Mouse (Mus musculus) lung, postnatal 0 days (tissue): ENCODE measurements around the gene Omp. TPM values are rescaled to one million over a fixed set of nuclear protein-coding genes. Genes with fewer than 3 reads are reported as not detected.

ENCODE experiments used
- ATAC-seq: fragments of 200-750 bp; cut with Nextera tagmentation; 2 replicates; pipeline ENCODE4 v1.8.0; 2017; ENCODE audit warnings: moderate library complexity
- DNase-seq: peaks from one replicate; pipeline ENCODE4 v3.0.0-alpha.2; 2016; ENCODE audit warnings: low spot score
- H3K27ac ChIP-seq: fragments of 300-500 bp; sonication (generic); 2 replicates; pipeline ENCODE4 v1.5.1; 2014; ENCODE audit warnings: antibody characterized with exemption, mild to moderate bottlenecking, low read length, mixed read lengths
- H3K27me3 ChIP-seq: fragments of 300-500 bp; sonication (generic); replicated peaks from 2 replicates; pipeline ENCODE4 v1.6.1; 2014; ENCODE audit warnings: low read length, mixed read lengths; ENCODE audit not compliant: insufficient read depth
- H3K36me3 ChIP-seq: fragments of 300-500 bp; sonication (generic); 2 replicates; pipeline ENCODE4 v1.6.1; 2014; ENCODE audit warnings: low read length, mixed read lengths; ENCODE audit not compliant: insufficient read depth
- H3K4me1 ChIP-seq: fragments of 300-500 bp; sonication (generic); 2 replicates; pipeline ENCODE4 v1.6.1; 2014; ENCODE audit warnings: antibody characterized with exemption, low read depth, low read length, mixed read lengths; ENCODE audit not compliant: insufficient read depth
- H3K4me2 ChIP-seq: fragments of 300-500 bp; sonication (generic); replicated peaks from 2 replicates; pipeline ENCODE4 v1.6.1; 2014; ENCODE audit warnings: low read depth, mild to moderate bottlenecking, low read length, moderate library complexity, mixed read lengths
- H3K4me3 ChIP-seq: fragments of 300-500 bp; sonication (generic); 2 replicates; pipeline ENCODE4 v1.5.1; 2014; ENCODE audit warnings: low read depth, low read length
- H3K9ac ChIP-seq: fragments of 300-500 bp; sonication (generic); replicated peaks from 2 replicates; pipeline ENCODE4 v1.6.1; 2014; ENCODE audit warnings: low read depth, mild to moderate bottlenecking
- H3K9me3 ChIP-seq: fragments of 300-500 bp; sonication (generic); 2 replicates; pipeline ENCODE4 v1.6.1; 2016; ENCODE audit warnings: low read length, mixed read lengths
- CTCF ChIP-seq: IDR thresholded peaks from 2 replicates; pipeline ENCODE4 v1.5.1; 2016; ENCODE audit warnings: antibody characterized with exemption, mild to moderate bottlenecking
- EP300 ChIP-seq: IDR thresholded peaks from 2 replicates; pipeline ENCODE4 v1.6.1; 2016; ENCODE audit warnings: antibody characterized with exemption, mild to moderate bottlenecking, control low read depth
- WGBS: fragments of 180-500 bp; shearing (Covaris S2); extraction: QIAGEN DNeasy Blood & Tissue Kit; methylation state at CpG from one replicate; pipeline ENCODE4 v1.1.7; 2014; 5-methylcytosine and 5-hydroxymethylcytosine counted together
- polyA plus RNA-seq: library from polyadenylated mRNA; unstranded; fragments of >200 nt; fragmentation: Nextera tagmentation; extraction: Ambion mirVana; gene quantifications from 2 replicates; pipeline ENCODE4 v1.2.1, GENCODE M21; 2015

Omp gene
- polyA plus RNA-seq: 0.12 and 0.14 TPM in 2 replicates

DNA sequence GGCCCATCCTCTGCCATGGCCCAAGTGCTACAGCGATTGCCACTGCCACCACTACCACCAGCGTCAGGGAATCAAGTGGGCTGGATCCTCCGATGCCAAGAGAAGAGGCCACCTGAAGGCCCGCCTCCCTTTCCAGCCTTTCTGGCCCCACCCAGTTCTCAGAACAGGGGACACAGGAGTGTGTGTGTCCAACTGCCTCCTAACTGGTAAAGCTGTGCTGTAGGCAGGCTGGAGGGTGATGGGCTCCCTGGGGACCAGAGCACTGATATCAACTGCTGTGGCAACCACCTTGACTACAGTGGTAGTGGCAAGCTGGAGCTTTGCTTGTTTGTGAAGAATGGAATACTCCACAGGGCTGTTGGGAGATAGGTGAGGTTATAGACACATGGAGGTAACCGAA is at the start of gene Omp:
TSS of gene Omp (minus strand) at position 101 of the 400 bp plus-strand sequence.
- Histone ChIP-seq H3K27ac (no peak within 1 kb of the TSS), H3K9ac (no peak within 1 kb of the TSS), H3K9me3 (no peaks in the 10 kb centered on the region), H3K36me3 (no peaks in the 10 kb centered on the region), H3K4me3 (no peak within 1 kb of the TSS), H3K4me2 (no peak within 1 kb of the TSS), H3K4me1 (no peaks in the 10 kb centered on the region), H3K27me3 (no peaks in the 10 kb centered on the region)
- ATAC-seq: no peak
- 80% methylated on average over 5 of the region's 5 CpGs for WGBS
- TF ChIP-seq CTCF (no peak), EP300 (no peak)
- DNase-seq: no peak

DNA sequence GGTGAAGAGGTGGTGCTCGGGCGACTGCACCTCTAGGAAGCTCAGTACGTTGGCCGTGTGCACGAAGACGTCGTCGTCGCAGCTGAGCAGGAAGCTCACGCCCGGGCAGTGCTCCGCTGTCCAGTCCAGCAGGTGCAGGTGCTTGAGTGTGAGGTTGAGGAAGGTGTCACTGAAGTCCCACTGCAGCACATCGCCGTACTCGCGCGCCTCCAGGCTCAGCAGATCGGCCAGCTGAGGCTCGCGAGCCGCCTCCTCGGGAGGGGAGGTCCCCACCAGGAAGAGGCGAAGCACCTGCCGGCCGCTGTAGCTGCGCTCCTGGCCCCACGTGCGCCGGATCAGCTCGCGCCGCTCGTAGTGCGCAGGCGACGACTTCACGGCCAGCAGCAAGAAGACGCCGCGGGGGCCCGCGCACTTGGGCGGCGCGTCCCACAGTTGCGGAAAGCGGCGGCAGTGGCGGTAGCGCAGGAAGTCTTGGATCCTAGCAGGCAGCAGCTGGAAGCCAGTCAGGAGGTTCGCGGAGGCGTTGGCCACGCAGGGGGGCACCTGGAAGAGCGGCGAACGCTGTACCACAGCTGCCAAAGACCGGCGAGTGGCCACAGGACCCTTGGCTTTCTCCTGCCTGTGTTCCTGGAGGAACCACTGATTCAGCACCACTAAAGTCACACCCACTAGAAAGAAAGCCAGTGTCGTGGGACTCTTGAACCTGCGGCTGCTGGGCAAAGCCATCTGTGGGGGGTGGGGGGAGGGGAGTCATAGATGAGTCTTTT is 48.9 kb upstream of the Omp start:
- Histone ChIP-seq H3K4me3 (peak overlapping the region; percentile 24), H3K27ac (no peak overlapping the region), H3K4me1 (peaks cover 3% of the 10 kb centered on the region), H3K36me3 (no peaks in the 10 kb centered on the region), H3K9ac (no peak overlapping the region), H3K4me2 (peak overlapping the region; percentile 61), H3K9me3 (no peaks in the 10 kb centered on the region), H3K27me3 (peaks cover 40% of the 10 kb centered on the region)
- peak; percentile 28 for DNase-seq
- ATAC-seq: peak; percentile 47
- 2% methylated on average over 57 of the region's 61 CpGs for WGBS
- TF ChIP-seq EP300 (no peak), CTCF (no peak)

DNA sequence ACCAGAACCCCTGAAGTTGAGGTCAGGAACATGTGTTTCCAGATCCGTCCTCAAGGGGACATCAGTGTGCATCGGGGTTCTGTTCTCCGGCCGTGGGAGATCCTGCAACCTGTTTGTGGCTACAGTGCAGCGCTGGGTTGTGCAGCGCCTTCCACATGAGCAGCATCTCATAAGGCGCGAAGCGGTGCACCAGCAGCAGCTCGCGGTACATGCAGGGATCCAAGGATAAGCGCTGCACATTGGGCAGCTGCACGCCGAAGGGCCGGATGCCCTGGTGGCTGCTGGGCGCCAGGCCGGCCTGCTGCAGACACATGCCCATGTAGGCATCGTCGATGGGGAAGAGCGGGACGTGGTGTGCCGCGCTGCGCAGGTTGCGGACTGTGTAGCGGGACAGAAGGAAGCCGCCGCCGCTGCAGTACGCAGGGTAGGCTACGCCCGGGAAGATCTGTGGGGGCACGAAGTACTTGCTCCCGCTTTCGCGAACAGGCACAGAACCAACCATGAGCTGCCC is 48.3 kb upstream of the Omp start:
- Histone ChIP-seq H3K4me1 (peaks cover 3% of the 10 kb centered on the region), H3K9me3 (no peaks in the 10 kb centered on the region), H3K9ac (no peak overlapping the region), H3K27me3 (peaks cover 40% of the 10 kb centered on the region), H3K36me3 (no peaks in the 10 kb centered on the region), H3K27ac (no peak overlapping the region), H3K4me2 (peak overlapping the region; percentile 61), H3K4me3 (peak overlapping the region; percentile 24)
- WGBS: 9% methylated on average over 36 of the region's 36 CpGs
- TF ChIP-seq CTCF (peak; percentile 73), EP300 (no peak)
- ATAC-seq (0 out of 2 replicates have a peak, but pooled peaks have one; percentile 21), DNase-seq (peak; percentile 40)

- DNase-seq: peak; percentile 53
- 0 out of 2 replicates have a peak, but pooled peaks have one; percentile 19 for ATAC-seq
- 60% methylated on average over 17 of the region's 17 CpGs for WGBS
Observed at GRCm38 (mm10) chr7:98191571-98192250, 46.4 kb upstream of the Omp start.

DNA sequence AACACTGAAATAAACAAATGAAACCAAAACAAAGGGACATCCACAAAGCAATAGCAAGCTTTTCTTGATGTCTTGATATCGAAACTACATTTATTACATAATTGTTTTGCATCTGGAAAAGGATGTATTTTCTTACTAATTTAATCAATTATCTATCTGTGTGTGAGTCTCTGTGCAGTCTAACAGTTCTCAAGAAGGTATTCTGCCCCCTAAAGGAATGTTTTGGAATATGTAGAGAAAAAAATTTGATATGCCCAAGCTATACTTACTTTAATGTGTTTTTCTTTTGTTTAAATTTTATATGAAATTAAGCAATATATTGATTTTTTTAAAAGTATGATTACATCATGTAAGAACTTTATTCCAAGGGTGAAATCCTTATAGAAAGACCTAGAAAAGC is 45.3 kb upstream of the Omp start:
- no peak overlapping the region for H3K9ac ChIP-seq
- peaks cover 3% of the 10 kb centered on the region for H3K4me1 ChIP-seq
- no peak overlapping the region for H3K4me2 ChIP-seq
- no peaks in the 10 kb centered on the region for H3K9me3 ChIP-seq
- ATAC-seq: no peak
- no peaks in the 10 kb centered on the region for H3K36me3 ChIP-seq
- peak; percentile 31 for TF ChIP-seq CTCF
- no peak for TF ChIP-seq EP300
- H3K27me3 ChIP-seq: peaks cover 34% of the 10 kb centered on the region
- no peak for DNase-seq
- 91% methylated on average over 1 of the region's 1 CpGs for WGBS
- no peak overlapping the region for H3K27ac ChIP-seq
- no peak overlapping the region for H3K4me3 ChIP-seq

More at GRCm38 (mm10) chr7:98191571-98192250, 46.4 kb upstream of the Omp start:
- Histone ChIP-seq H3K9me3 (no peaks in the 10 kb centered on the region), H3K27ac (no peak overlapping the region), H3K4me2 (no peak overlapping the region), H3K27me3 (peaks cover 40% of the 10 kb centered on the region), H3K9ac (no peak overlapping the region), H3K4me3 (no peak overlapping the region), H3K36me3 (no peaks in the 10 kb centered on the region), H3K4me1 (peaks cover 3% of the 10 kb centered on the region)
- peak; percentile 86 for TF ChIP-seq CTCF
- TF ChIP-seq EP300: no peak

DNA sequence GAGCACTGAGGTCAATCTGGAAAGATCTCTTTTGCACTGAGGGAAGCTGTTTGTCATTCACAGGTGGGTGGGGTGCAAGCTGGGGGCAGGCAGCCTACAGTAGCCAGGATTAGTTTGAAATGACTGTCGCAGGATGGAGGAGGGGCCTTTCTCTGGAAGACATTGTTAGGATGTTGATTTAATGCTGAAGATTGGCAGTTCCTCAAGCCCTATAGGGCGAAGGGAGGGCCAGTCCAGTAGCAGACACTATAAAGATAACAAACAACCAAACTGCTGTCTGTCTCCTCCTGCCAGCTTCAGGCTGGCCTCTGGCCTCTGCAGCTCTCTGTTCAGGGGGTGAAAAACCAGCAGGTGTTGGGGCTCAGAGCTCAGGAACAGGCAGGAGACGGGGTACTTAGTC is 44.4 kb upstream of the Omp start:
- Histone ChIP-seq H3K36me3 (no peaks in the 10 kb centered on the region), H3K9ac (no peak overlapping the region), H3K4me1 (peaks cover 3% of the 10 kb centered on the region), H3K27ac (no peak overlapping the region), H3K27me3 (peaks cover 27% of the 10 kb centered on the region), H3K4me2 (no peak overlapping the region), H3K9me3 (no peaks in the 10 kb centered on the region), H3K4me3 (no peak overlapping the region)
- TF ChIP-seq EP300 (peak; percentile 16; the same call in 1 of the 2 replicates), CTCF (no peak)
- WGBS: 19% methylated on average over 3 of the region's 3 CpGs
- peak; percentile 70 for ATAC-seq
- peak; percentile 50 for DNase-seq
